Mouse (Mus musculus) thymus, postnatal 10 days (tissue): Measurements from ENCODE around the gene 1700015G11Rik.

Experiments
- DNase-seq, 2 experiments: peaks; one replicate each; pipeline ENCODE4 v3.0.0; 2021; ENCODE audit warnings: low spot score in 2 of 2

The 1700015G11Rik gene

GRCm38 (mm10) chr7:51967581-51967980 is 47.9 kb downstream of the 1700015G11Rik start:
- no peak for DNase-seq

- no peak for DNase-seq
These were observed 50.8 kb downstream of the 1700015G11Rik start for GRCm38 (mm10) chr7:51964681-51965080.

GRCm38 (mm10) chr7:51962219-51962952 is 53.1 kb downstream of the 1700015G11Rik start:
- DNase-seq = no peak
